Mouse (Mus musculus): ENCODE measurements around the gene 4930415O20Rik. TPM values are rescaled to one million over a fixed set of nuclear protein-coding genes. Genes with fewer than 3 reads are reported as not detected.

The 4930415O20Rik gene
- polyA plus RNA-seq, 1 experiment from 2014 or later: 0.26 TPM

GRCm38 (mm10) chr15:98610131-98610633 is 39.4 kb downstream of the 4930415O20Rik start:
- ATAC-seq (no peak), DNase-seq (ENCODE audit: low read depth, low spot score) (no peak)
- no peak for TF ChIP-seq CTCF (IDR thresholded peaks at IDR 0.05)
- no peaks in the 10 kb centered on the region for H3K27me3 ChIP-seq
- CTCF ChIA-PET: interaction anchor here (1.1 to 1.6 kb wide), 2 partner anchors 30 to 31 kb away, joined by 3 to 5 read pairs; no protein-coding TSS in a partner anchor
- in situ Hi-C loops (cut with MboI; ENCODE audit: low pct_unique_long_range_greater_than_20kb): no loop called here
- POLR2A ChIA-PET: interaction anchor here (1.0 to 1.1 kb wide), 2 partner anchors 9 to 11 kb away, joined by 4 read pairs; no protein-coding TSS in a partner anchor

- DNase-seq (ENCODE audit: low read depth, low spot score) (no peak), ATAC-seq (no peak)
- no peaks in the 10 kb centered on the region for H3K27me3 ChIP-seq
- POLR2A ChIA-PET: no interaction called here
- CTCF ChIA-PET: no interaction called here
- in situ Hi-C loops (cut with MboI; ENCODE audit: low pct_unique_long_range_greater_than_20kb): no loop called here
- no peak for TF ChIP-seq CTCF (IDR thresholded peaks at IDR 0.05)
These were observed 41.4 kb downstream of the 4930415O20Rik start for GRCm38 (mm10) chr15:98612229-98612628.

GRCm38 (mm10) chr15:98614551-98614950 is 43.7 kb downstream of the 4930415O20Rik start:
- POLR2A ChIA-PET: interaction anchor here (1.3 kb wide), 1 partner anchor 32 kb away, joined by 4 read pairs; no protein-coding TSS in a partner anchor

GRCm38 (mm10) chr15:98614971-98615370 is 44.2 kb downstream of the 4930415O20Rik start:
- no peak for ATAC-seq
- ChIA-PET CTCF (interaction anchor here (1.7 to 6.2 kb wide), 2 partner anchors 12 to 34 kb away, joined by 6 to 97 read pairs; no protein-coding TSS in a partner anchor), POLR2A (interaction anchor here (1.3 kb wide), 1 partner anchor 33 kb away, joined by 4 read pairs; no protein-coding TSS in a partner anchor)
- DNase-seq (ENCODE audit: low read depth, low spot score): no peak
- TF ChIP-seq CTCF (IDR thresholded peaks at IDR 0.05): no peak
- H3K27me3 ChIP-seq: no peaks in the 10 kb centered on the region
- in situ Hi-C loops (cut with MboI; ENCODE audit: low pct_unique_long_range_greater_than_20kb): loop anchor here (5.0 kb wide), 2 partner anchors 33 to 103 kb away; no protein-coding TSS in a partner anchor

More at GRCm38 (mm10) chr15:98614551-98614950, 43.7 kb downstream of the 4930415O20Rik start:
- no peaks in the 10 kb centered on the region for H3K27me3 ChIP-seq
- DNase-seq (ENCODE audit: low read depth, low spot score) (no peak), ATAC-seq (no peak)
- CTCF ChIA-PET: interaction anchor here (6.2 kb wide), 1 partner anchor 33 kb away, joined by 97 read pairs; no protein-coding TSS in a partner anchor
- in situ Hi-C loops (cut with MboI; ENCODE audit: low pct_unique_long_range_greater_than_20kb): no loop called here
- no peak for TF ChIP-seq CTCF (IDR thresholded peaks at IDR 0.05)

GRCm38 (mm10) chr15:98615751-98616150 is 44.9 kb downstream of the 4930415O20Rik start:
- no peak for TF ChIP-seq CTCF (IDR thresholded peaks at IDR 0.05)
- H3K27me3 ChIP-seq: no peaks in the 10 kb centered on the region
- ATAC-seq (no peak), DNase-seq (ENCODE audit: low read depth, low spot score) (no peak)
- ChIA-PET POLR2A (interaction anchor here (1.3 kb wide), 2 partner anchors 33 to 36 kb away, joined by 4 to 6 read pairs; no protein-coding TSS in a partner anchor), CTCF (interaction anchor here (0.9 to 6.2 kb wide), 8 partner anchors 9 to 49 kb away, joined by 3 to 97 read pairs (median 4); no protein-coding TSS in a partner anchor)
- in situ Hi-C loops (cut with MboI; ENCODE audit: low pct_unique_long_range_greater_than_20kb): loop anchor here (5.0 kb wide), 2 partner anchors 33 to 103 kb away; no protein-coding TSS in a partner anchor

DNA sequence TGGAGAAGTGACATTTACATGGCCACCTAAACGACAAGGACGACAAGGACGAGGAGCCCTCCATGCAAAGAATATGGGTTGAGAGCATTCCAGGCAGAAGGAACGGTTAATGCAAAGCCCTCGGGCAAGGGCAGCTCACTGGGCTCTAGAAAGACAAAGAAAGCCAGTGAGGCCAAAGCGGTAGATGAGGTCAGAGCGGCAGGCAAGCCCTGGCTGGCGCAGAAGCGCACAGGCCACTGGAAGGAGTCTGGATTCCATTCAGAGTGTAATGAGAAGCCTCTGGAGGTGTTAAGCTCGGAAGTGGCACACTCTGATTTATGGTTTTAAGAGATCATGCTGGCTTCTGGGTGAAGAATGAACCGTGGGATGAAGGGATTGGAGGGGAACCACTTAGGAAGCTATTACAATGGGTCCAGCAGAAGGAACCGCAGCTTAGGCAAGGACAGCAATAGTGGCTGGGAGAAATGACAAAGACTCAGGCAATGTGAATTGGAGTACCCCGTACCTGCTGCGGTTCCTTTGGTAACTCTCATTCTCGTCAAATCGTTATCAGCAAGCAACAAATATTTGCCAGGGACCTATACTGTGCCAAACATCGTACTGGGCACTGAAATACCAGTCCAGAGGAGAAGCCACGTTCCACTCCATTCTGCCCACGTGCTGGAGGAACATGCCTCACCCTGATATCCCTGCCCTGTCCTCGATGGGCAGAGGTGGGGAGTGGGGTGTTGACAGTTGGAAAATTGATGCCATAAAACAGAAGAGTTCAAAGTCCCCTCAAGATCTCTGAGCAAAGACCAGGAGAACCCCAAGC is 45.8 kb downstream of the 4930415O20Rik start:
- no peak for TF ChIP-seq CTCF (IDR thresholded peaks at IDR 0.05)
- CTCF ChIA-PET: interaction anchor here (0.9 to 6.2 kb wide), 13 partner anchors 10 to 108 kb away, joined by 3 to 97 read pairs (median 4); no protein-coding TSS in a partner anchor
- no peak for ATAC-seq
- POLR2A ChIA-PET: interaction anchor here (0.7 to 1.3 kb wide), 2 partner anchors 36 to 40 kb away, joined by 3 to 6 read pairs; no protein-coding TSS in a partner anchor
- DNase-seq (ENCODE audit: low read depth, low spot score): no peak
- no peaks in the 10 kb centered on the region for H3K27me3 ChIP-seq
- in situ Hi-C loops (cut with MboI; ENCODE audit: low pct_unique_long_range_greater_than_20kb): loop anchor here (5.0 kb wide), 2 partner anchors 34 to 104 kb away; no protein-coding TSS in a partner anchor

DNA sequence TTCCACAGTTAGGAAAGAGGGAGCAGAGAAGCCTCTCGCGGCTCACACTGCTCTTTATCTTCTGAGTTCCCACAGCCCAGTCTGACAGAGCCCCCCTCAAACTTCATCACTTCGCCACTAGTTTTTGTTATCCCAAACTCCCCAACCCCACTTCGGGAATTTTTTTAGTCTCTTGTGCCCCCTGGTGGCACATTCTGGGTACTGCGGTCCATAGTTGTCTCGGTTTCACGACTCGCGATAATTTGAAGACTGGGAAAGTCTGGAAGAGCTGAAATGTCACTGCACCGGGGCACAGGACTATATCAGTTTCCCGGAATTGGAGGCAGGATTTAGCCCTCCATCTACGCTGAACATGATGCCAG is 46.4 kb downstream of the 4930415O20Rik start:
- in situ Hi-C loops (cut with MboI; ENCODE audit: low pct_unique_long_range_greater_than_20kb): loop anchor here (5.0 kb wide), 2 partner anchors 35 to 105 kb away; no protein-coding TSS in a partner anchor
- ATAC-seq (peak; percentile 20), DNase-seq (ENCODE audit: low read depth, low spot score) (no peak)
- CTCF ChIA-PET: interaction anchor here (0.9 to 6.2 kb wide), 13 partner anchors 9 to 109 kb away, joined by 3 to 97 read pairs (median 5); partner anchors contain the start of gene Cacnb3
- TF ChIP-seq CTCF (IDR thresholded peaks at IDR 0.05): peak; percentile 97
- POLR2A ChIA-PET: interaction anchor here (1.3 kb wide), 1 partner anchor 37 kb away, joined by 6 read pairs; no protein-coding TSS in a partner anchor
- H3K27me3 ChIP-seq: no peaks in the 10 kb centered on the region

DNA sequence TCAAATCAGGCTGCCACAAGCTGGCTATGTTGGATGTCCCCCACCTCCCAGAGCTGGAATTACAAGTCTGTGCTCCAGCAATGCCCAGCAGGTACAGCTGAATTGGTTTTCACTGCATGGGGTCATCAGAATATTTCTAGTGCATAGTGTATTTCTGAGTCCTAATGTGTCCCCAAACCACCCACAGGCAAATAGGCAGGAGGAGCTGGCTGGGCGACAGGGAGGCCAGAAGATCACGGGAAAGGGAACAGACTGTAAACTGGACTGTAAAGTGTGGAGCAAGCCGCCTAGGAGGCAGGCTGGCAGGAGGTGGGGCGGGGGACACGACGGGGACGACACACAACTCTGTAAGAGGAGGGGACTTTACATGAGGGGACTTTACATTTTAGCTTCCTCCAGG is 51.4 kb downstream of the 4930415O20Rik start:
- no peak for ATAC-seq
- POLR2A ChIA-PET: interaction anchor here (0.6 kb wide), 1 partner anchor 109 kb away, joined by 3 read pairs; no protein-coding TSS in a partner anchor

DNA sequence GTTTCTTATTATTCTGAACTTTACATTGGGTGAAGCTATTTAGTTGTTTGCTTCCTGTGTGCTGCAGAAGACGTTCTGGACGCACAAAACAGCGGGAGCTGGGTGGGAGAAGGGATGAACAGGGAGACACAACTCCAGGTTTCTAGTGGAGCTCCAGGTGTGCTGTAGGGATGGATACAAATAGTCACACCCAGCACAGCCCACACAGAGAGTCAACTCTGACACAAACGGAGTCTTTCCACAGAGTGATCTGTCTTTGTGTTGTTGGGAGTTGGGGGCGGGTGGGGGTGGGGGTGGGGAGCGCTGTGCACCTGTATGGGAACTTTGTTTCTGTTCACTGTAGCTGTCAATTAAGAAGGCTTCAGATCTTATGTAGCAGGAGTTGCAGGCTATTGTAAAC is 51.9 kb downstream of the 4930415O20Rik start:
- TF ChIP-seq CTCF (IDR thresholded peaks at IDR 0.05): no peak
- CTCF ChIA-PET: interaction anchor here (1.6 to 1.7 kb wide), 2 partner anchors 9 to 42 kb away, joined by 5 to 6 read pairs; no protein-coding TSS in a partner anchor
- DNase-seq (ENCODE audit: low read depth, low spot score) (no peak), ATAC-seq (no peak)
- POLR2A ChIA-PET: no interaction called here
- in situ Hi-C loops (cut with MboI; ENCODE audit: low pct_unique_long_range_greater_than_20kb): no loop called here
- H3K27me3 ChIP-seq: no peaks in the 10 kb centered on the region

More for the DNA sequence above, 51.4 kb downstream of the 4930415O20Rik start:
- H3K27me3 ChIP-seq: no peaks in the 10 kb centered on the region
- TF ChIP-seq CTCF (IDR thresholded peaks at IDR 0.05): no peak
- DNase-seq (ENCODE audit: low read depth, low spot score): no peak
- in situ Hi-C loops (cut with MboI; ENCODE audit: low pct_unique_long_range_greater_than_20kb): no loop called here
- CTCF ChIA-PET: interaction anchor here (1.6 to 1.7 kb wide), 2 partner anchors 10 to 42 kb away, joined by 5 to 6 read pairs; no protein-coding TSS in a partner anchor

DNA sequence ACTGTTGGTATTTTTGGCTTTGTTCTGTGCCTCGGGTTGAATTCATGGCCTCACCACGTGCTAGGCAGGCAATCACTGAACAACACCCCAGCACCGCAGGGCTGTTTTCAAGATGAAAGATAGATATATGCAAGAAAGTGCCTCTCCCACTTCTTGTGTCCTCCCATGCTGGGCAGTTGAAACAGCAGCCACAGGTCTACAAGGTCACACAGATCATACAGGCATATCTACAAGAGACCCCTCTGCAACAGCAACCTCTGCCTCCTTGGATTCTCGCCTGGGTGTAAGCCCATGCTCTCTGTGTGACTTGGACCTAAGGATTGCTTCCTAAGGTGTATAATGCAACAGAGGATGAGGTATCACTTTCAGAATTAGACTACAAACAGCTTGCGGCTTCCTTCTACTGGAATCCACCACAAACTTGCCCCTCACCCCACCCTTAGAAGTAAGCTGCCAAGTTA is 52.6 kb downstream of the 4930415O20Rik start:
- ChIA-PET CTCF (interaction anchor here (1.6 kb wide), 1 partner anchor 43 kb away, joined by 5 read pairs; no protein-coding TSS in a partner anchor), POLR2A (no interaction called here)
- no peak for ATAC-seq
- no peak for DNase-seq (ENCODE audit: low read depth, low spot score)
- H3K27me3 ChIP-seq: no peaks in the 10 kb centered on the region
- no peak for TF ChIP-seq CTCF (IDR thresholded peaks at IDR 0.05)
- in situ Hi-C loops (cut with MboI; ENCODE audit: low pct_unique_long_range_greater_than_20kb): no loop called here

All from Patski (cell line).